Mouse (Mus musculus) kidney, postnatal 10 days (tissue): ENCODE results near the gene Rhcg.
A peak's percentile ranks its signal among the peaks of the same experiment; 100 is the strongest.

ENCODE experiments used
- DNase-seq: peaks from one replicate; pipeline ENCODE4 v3.0.0; 2021; ENCODE audit warnings: mixed read lengths

Gene Rhcg

GRCm38 (mm10) chr7:79548893-79549555, 68.4 kb downstream of the Rhcg start:
- no peak for DNase-seq

- peak; percentile 87 for DNase-seq
These were observed 70.4 kb downstream of the Rhcg start for GRCm38 (mm10) chr7:79547092-79547491.

- no peak for DNase-seq
These were observed 72.4 kb downstream of the Rhcg start for GRCm38 (mm10) chr7:79545066-79545400.

- DNase-seq = no peak
These were observed 73.0 kb downstream of the Rhcg start for GRCm38 (mm10) chr7:79544281-79545065.
